Mouse (Mus musculus): ENCODE data around the gene Tnrc6c. TPM values are rescaled to one million over a fixed set of nuclear protein-coding genes. Genes with fewer than 3 reads are reported as not detected.

Tnrc6c gene
- total and polyA plus RNA-seq, 3 experiments, result 6.9 to 16.7 (median 12.8) TPM

DNA sequence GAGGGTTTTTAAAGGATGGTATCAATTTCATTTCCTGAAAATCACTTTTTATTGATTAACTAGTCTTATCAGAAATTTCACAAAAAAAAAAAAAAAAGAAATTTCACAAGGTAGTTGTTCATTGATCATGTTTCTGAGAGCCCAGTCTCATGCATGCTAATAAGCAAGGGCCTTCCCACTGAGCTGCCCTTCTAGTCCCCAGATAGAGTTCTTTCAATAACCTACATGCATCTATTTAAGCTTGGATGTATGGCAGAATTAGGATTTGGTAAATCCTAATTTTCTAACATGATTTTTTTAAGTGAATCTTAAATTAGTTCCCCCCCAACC lies 9.7 kb downstream of the Tnrc6c start:
- Histone ChIP-seq H3K36me3 (replicated peaks in 1 of 2; ENCODE audit: control insufficient read depth in 1 of 2, insufficient read depth in 1 of 2, low read length in 1 of 2) (peaks cover 0 to 20% of the 10 kb centered on the region in 2 experiments), H3K4me2 (ENCODE audit: insufficient read depth, low read depth, poor library complexity, severe bottlenecking) (peak overlapping the region; percentile 65), H3K4me1 (ENCODE audit: control insufficient read depth in 1 of 2, insufficient read depth in 2 of 2) (peaks cover 26 to 98% of the 10 kb centered on the region in 2 experiments), H3K4me3 (replicated peaks in 1 of 3; ENCODE audit: low read depth in 2 of 3, low read length in 2 of 3, poor library complexity in 1 of 3) (no peak overlapping the region), H3K9ac (ENCODE audit: insufficient read depth, low read depth) (no peak overlapping the region), H3K9me3 (replicated peaks; ENCODE audit: low read length) (no peaks in the 10 kb centered on the region), H3K79me2 (replicated peaks; ENCODE audit: control insufficient read depth, extremely low read depth, insufficient read depth, poor library complexity, severe bottlenecking) (peaks cover 83% of the 10 kb centered on the region), H3K27ac (ENCODE audit: insufficient read depth, low read depth) (peak overlapping the region; percentile 77; the same call in 1 of the 2 replicates), H3K27me3 (replicated peaks) (no peaks in the 10 kb centered on the region)
- TF ChIP-seq ELF1 (IDR thresholded peaks at IDR 0.05; ENCODE audit: low read depth, low read length) (0 out of 2 replicates have a peak, but pooled peaks have one; percentile 10), ZNF384 (IDR thresholded peaks at IDR 0.05; ENCODE audit: low read depth, low read length) (peak; percentile 72), CHD1 (IDR thresholded peaks at IDR 0.05; ENCODE audit: low read depth, low read length) (no peak)
- dilution Hi-C loops (cut with MboI; ENCODE audit: extremely low pct_ligation_motif_present, extremely low pct_unique_long_range_greater_than_20kb, low sequenced_read_pairs) (no loop called here), in situ Hi-C loops (cut with MboI; ENCODE audit: low pct_ligation_motif_present, low pct_unique_long_range_greater_than_20kb, low sequenced_read_pairs) (no loop called here)
- DNase-seq (ENCODE audit: extremely low read depth), result peak; percentile 57

DNA sequence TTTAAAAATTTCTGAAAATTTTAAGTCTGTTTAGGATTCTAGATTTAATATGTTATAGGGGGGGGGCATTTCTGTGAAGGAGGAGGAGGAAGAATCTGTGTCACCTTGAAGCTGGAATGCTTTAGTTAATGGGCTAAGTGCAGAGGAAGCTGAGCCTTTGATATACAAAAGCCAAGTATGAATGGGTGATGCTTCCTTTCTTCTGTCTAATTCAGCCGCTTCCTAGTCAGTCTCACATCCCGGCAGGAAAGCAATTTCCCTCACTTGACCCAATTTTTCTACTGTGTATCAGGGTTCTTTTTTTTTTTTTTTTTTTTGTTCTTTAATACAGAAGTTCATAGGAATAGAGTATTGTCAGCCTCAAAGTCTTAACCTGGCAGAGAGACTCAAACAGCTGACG lies 11.1 kb downstream of the Tnrc6c start:
- in situ Hi-C loops (cut with MboI; ENCODE audit: low pct_ligation_motif_present, low pct_unique_long_range_greater_than_20kb, low sequenced_read_pairs), result no loop called here
- Histone ChIP-seq H3K36me3 (replicated peaks in 1 of 2; ENCODE audit: control insufficient read depth in 1 of 2, insufficient read depth in 1 of 2, low read length in 1 of 2) (peaks cover 0 to 16% of the 10 kb centered on the region in 2 experiments), H3K27me3 (replicated peaks) (no peaks in the 10 kb centered on the region), H3K9me3 (replicated peaks; ENCODE audit: low read length) (no peaks in the 10 kb centered on the region), H3K4me2 (ENCODE audit: insufficient read depth, low read depth, poor library complexity, severe bottlenecking) (no peak overlapping the region), H3K9ac (ENCODE audit: insufficient read depth, low read depth) (no peak overlapping the region), H3K4me1 (ENCODE audit: control insufficient read depth in 1 of 2, insufficient read depth in 2 of 2) (peaks cover 22 to 96% of the 10 kb centered on the region in 2 experiments), H3K27ac (ENCODE audit: insufficient read depth, low read depth) (no peak overlapping the region), H3K79me2 (replicated peaks; ENCODE audit: control insufficient read depth, extremely low read depth, insufficient read depth, poor library complexity, severe bottlenecking) (peaks cover 76% of the 10 kb centered on the region), H3K4me3 (replicated peaks in 1 of 3; ENCODE audit: low read depth in 2 of 3, low read length in 2 of 3, poor library complexity in 1 of 3) (no peak overlapping the region)
- TF ChIP-seq JUND (conservative IDR thresholded peaks at IDR 0.05; ENCODE audit: low read depth, low read length), result no peak
- no peak for TF ChIP-seq ELF1 (IDR thresholded peaks at IDR 0.05; ENCODE audit: low read depth, low read length)
- peak; percentile 44; the same call in 1 of the 2 replicates for TF ChIP-seq SIN3A (IDR thresholded peaks at IDR 0.05; ENCODE audit: low read length)
- TF ChIP-seq EP300 (IDR thresholded peaks at IDR 0.05; ENCODE audit: low read length), result 0 out of 2 replicates have a peak, but pooled peaks have one; percentile 13
- TF ChIP-seq POLR2AphosphoS2 (IDR thresholded peaks at IDR 0.05; ENCODE audit: low read depth, low read length), result no peak
- DNase-seq (ENCODE audit: extremely low read depth), result no peak
- dilution Hi-C loops (cut with MboI; ENCODE audit: extremely low pct_ligation_motif_present, extremely low pct_unique_long_range_greater_than_20kb, low sequenced_read_pairs), result no loop called here

DNA sequence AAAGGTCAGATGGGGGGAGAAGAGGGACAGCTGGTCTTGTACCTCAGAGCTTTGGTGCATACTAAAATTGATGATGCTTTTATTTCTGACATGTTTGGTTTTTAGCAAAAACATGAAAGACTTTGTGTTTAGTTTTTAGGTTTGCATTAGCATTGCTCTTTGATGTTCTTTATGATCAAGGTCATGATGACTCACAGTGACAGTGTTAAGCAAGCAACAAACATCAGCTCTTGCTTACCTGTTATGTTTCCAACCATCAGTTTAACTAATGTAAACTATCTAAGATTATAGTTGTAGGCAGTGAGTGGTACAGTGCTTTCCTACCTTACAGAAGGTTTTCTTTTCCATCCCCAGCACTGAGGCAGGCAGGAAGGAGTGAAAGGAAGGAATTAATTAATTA lies 12.5 kb downstream of the Tnrc6c start:
- peaks cover 76% of the 10 kb centered on the region for H3K79me2 ChIP-seq (replicated peaks; ENCODE audit: control insufficient read depth, extremely low read depth, insufficient read depth, poor library complexity, severe bottlenecking)
- no peak overlapping the region for H3K27ac ChIP-seq (ENCODE audit: insufficient read depth, low read depth)
- dilution Hi-C loops (cut with MboI; ENCODE audit: extremely low pct_ligation_motif_present, extremely low pct_unique_long_range_greater_than_20kb, low sequenced_read_pairs) (no loop called here), in situ Hi-C loops (cut with MboI; ENCODE audit: low pct_ligation_motif_present, low pct_unique_long_range_greater_than_20kb, low sequenced_read_pairs) (no loop called here)
- no peak overlapping the region for H3K4me3 ChIP-seq (replicated peaks in 1 of 3; ENCODE audit: low read depth in 2 of 3, low read length in 2 of 3, poor library complexity in 1 of 3)
- no peak overlapping the region for H3K4me2 ChIP-seq (ENCODE audit: insufficient read depth, low read depth, poor library complexity, severe bottlenecking)
- no peaks in the 10 kb centered on the region for H3K9me3 ChIP-seq (replicated peaks; ENCODE audit: low read length)
- peaks cover 0 to 18% of the 10 kb centered on the region in 2 experiments for H3K36me3 ChIP-seq (replicated peaks in 1 of 2; ENCODE audit: control insufficient read depth in 1 of 2, insufficient read depth in 1 of 2, low read length in 1 of 2)
- peaks cover 20 to 94% of the 10 kb centered on the region in 2 experiments for H3K4me1 ChIP-seq (ENCODE audit: control insufficient read depth in 1 of 2, insufficient read depth in 2 of 2)
- no peak overlapping the region for H3K9ac ChIP-seq (ENCODE audit: insufficient read depth, low read depth)
- no peak for DNase-seq (ENCODE audit: extremely low read depth)
- no peaks in the 10 kb centered on the region for H3K27me3 ChIP-seq (replicated peaks)
- TF ChIP-seq JUND (conservative IDR thresholded peaks at IDR 0.05; ENCODE audit: low read depth, low read length) (no peak), MXI1 (IDR thresholded peaks at IDR 0.05; ENCODE audit: low read depth, low read length) (no peak), RAD21 (IDR thresholded peaks at IDR 0.05; ENCODE audit: low read depth, low read length) (no peak)
